Mouse (Mus musculus): ENCODE results near the gene Mapkbp1. TPM values are rescaled to one million over a fixed set of nuclear protein-coding genes. Genes with fewer than 3 reads are reported as not detected.

Gene Mapkbp1
- polyA plus RNA-seq, 1 experiment from 2014 or later: 3.2 TPM

Small RNA genes within 50 kb of the gene (microRNA-seq; reads per million reads assigned to microRNA genes)
- 0.47 reads per million for gene Mir7665

Other genes starting within 250 kb of the Mapkbp1 start
- gene Itpka, start 230.4 kb upstream of the Mapkbp1 start, polyA plus RNA-seq (2015; fragmentation: Nextera tagmentation; extraction: Ambion mirVana): 0.81 and 1.2 TPM in 2 replicates
- 0.46 and 0.96 TPM in 2 replicates for gene Ltk, start 212.3 kb upstream of the Mapkbp1 start, polyA plus RNA-seq (2015; fragmentation: Nextera tagmentation; extraction: Ambion mirVana)
- gene Rpap1, start 185.2 kb upstream of the Mapkbp1 start, polyA plus RNA-seq (2015; fragmentation: Nextera tagmentation; extraction: Ambion mirVana): 32.1 and 35.9 TPM in 2 replicates
- gene Tyro3, start 175.0 kb upstream of the Mapkbp1 start, polyA plus RNA-seq (2015; fragmentation: Nextera tagmentation; extraction: Ambion mirVana): 15.2 TPM in 2 replicates
- gene Mga, start 75.5 kb upstream of the Mapkbp1 start, polyA plus RNA-seq (2015; fragmentation: Nextera tagmentation; extraction: Ambion mirVana): 24.7 and 28.3 TPM in 2 replicates
- 24.7 and 25.2 TPM in 2 replicates for gene Jmjd7, start 54.8 kb downstream of the Mapkbp1 start, polyA plus RNA-seq (2015; fragmentation: Nextera tagmentation; extraction: Ambion mirVana)
- gene Gm28042, start 54.8 kb downstream of the Mapkbp1 start, polyA plus RNA-seq (2015; fragmentation: Nextera tagmentation; extraction: Ambion mirVana): 4.0 and 6.0 TPM in 2 replicates
- gene Pla2g4b, start 60.7 kb downstream of the Mapkbp1 start, polyA plus RNA-seq (2015; fragmentation: Nextera tagmentation; extraction: Ambion mirVana): 2.0 and 2.6 TPM in 2 replicates
- 50.4 and 54.0 TPM in 2 replicates for gene Ehd4, start 181.9 kb downstream of the Mapkbp1 start, polyA plus RNA-seq (2015; fragmentation: Nextera tagmentation; extraction: Ambion mirVana)